Mouse (Mus musculus) cerebellum, postnatal 4 days (tissue): ENCODE results near the gene Chit1.

Experiments used
- DNase-seq, 2 experiments: peaks; one replicate each; pipeline ENCODE4 v3.0.0; 2022; ENCODE audit warnings: low spot score in 2 of 2, mixed read lengths in 1 of 2

Gene Chit1

GRCm38 (mm10) chr1:134142363-134142794 lies 31.3 kb downstream of the Chit1 start:
- no peak for DNase-seq

DNA sequence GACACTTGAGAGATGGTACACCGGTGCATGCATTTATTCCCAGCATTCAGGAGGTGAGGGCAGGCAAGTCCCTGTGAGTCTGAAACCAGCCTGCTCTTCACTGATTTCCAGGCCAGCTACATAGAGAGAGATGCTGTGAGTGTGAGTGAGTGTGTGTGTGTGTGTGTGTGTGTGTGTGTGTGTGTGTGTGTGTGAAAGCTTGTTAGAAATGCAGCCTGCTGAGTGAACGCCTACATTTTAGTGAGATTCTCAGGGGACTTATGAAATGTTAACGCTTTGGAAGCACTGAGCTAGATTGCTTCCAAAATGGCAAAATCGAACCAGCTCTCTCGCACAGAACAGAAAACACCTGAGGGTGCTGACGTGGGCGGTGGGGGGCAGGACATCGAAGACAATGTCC lies 35.0 kb downstream of the Chit1 start:
- DNase-seq: no peak

DNA sequence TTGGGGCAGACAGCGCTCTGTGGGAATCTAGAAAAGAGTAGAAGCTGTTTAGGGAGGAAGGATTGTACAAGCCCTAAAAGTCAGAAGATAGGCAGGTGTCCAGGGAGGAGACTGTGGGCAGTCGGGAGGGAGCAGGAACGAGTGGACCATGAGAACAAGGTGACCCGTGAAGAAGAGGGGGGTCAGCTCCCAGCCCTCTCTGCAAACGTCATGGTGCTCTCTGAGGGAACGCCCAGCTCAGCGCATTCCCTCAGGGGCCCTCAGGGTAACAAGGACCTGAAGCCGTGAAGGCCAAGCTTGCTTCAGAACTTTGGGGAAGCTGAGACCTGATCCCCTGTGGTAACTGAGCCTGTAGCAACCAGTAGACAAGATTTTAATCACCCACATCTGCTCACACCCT lies 39.0 kb downstream of the Chit1 start:
- no peak for DNase-seq

DNA sequence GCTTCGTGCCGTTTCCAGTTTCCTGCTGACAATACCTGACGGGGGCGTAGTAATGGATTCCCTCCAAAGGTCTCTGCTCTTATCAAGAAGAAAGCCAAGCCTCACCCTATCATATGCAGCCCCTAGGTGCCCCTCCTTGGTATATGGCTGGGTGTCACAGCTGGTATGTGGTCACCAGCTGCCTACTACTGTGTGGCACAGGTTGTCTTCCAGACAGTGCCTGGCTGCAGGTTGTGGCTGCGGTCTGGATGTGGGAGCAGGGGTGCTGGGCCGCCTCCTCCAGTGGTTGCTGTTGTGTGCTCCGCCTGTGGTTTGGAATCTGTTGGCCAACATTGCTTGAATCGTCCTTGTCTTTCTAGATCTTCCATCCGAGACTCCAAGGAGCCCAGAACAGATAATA lies 39.7 kb downstream of the Chit1 start:
- no peak for DNase-seq

DNA sequence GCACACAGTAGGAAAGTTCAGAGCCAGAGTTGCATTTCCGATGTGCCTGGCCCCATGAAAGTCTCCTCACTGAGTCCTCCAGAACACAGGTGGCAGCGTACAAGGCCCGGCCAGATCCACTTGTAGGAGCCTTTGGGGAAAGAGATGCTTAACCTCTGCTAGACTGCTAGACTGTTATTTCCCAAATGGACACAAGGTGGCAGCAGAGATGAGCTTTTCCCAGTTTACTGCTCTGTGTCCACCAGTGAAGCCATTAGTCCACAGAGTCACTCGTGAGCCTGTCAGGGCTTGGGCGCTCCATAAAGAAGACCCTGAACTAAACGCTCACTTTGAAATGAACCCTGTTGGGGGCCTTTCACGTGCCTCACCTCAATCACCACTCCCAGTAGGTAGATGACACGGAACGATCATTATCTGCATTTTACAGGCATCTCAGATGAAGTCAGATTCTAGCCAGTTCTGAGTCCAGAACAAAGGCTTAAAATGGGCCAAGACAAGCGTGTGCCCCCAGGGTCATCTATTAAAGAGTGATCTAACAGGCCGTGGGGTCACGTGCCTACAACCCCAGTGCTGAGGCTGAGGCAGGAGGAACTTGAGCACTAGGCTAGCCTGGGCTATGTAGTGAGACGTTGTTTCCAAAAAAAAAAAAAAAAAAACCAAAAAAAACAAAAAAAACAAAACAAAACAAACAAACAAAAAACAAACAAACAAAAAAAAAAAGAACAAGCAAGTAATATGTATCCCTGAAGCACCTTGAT lies 40.8 kb downstream of the Chit1 start:
- peak; percentile 72 to 88 for DNase-seq

DNA sequence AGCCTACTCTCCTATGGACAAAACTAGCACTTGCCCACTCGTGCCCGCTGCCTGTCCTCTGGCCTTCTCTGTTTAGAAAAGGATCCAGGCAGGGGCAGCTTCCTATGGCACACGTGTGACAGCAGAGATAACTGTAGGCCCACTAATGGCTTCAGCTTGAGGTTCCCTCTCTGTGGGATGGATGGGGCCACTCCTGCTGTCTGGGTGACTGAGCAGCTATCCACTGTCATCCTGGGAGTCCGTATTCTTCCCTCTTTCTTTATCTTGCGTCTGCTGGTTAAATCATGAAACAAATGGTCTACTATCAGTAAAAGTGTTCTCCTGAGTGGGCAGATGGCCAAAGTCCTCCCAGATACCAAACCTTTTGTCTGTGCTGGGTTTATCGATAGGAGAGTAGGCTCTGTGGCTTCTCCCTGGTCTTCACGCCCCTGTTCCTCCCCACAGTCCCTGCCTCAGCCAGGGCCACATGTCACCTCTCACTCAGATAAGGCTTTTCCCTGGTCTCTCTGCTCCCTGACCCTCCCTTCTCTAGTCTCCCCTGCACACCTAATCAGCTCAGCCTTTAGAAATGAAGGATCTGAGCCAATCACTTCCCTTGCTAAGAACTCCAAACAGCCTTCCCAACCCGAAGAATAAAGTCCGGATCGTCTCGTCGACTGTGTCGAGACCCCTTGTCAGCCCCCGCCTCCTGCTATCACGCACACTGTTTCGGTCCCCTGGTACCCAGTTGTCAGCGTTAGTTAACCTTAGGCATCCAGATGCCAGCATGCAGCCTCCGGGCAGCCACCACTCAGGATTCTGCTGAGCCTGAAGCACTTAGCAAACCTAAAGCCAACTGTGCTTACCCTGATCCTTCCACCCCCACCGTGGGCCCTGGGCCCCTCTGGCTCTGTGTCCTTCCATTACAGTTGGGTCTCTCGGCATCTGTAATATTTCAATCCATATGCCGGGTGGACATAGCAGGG lies 41.9 kb downstream of the Chit1 start:
- no peak for DNase-seq

GRCm38 (mm10) chr1:134154121-134154520 lies 43.1 kb downstream of the Chit1 start:
- DNase-seq: no peak

DNA sequence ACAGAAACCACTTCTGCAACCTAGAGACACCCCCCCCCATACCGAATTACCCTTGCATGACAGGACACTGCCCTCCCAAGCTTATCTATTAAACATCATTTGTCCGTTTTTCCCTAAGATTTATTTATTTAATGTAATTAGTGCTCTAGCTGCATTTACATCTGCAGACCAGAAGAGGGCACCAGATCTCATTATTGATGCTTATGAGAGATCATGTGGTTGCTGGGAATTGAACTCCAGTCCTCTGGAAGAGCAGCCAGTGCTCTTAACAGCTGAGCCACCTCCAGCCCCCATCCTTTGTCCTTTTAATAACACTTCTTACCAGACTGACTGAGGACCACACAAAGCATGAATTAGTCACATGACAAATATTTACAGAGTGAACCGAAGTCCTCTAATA lies 43.6 kb downstream of the Chit1 start:
- no peak for DNase-seq

DNA sequence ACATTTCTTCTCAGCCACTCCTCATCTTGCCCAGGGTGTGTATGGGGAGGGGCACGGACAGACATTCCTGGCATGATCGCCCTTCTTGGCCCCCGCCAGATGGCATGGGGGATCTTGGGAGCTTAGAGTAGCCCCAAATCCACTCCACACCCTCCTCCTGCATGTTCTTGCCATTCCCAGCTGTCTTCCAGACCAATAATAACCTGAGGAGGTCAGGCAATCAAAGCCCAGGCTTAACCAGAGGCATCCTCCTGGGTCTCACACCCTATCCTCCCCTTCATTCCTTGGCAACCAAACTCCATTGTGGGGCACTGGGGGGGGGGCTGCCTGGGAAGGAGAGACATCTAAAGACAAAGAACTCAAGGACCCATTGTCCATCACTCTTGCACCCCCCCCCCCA lies 49.4 kb downstream of the Chit1 start:
- no peak for DNase-seq

GRCm38 (mm10) chr1:134161399-134161798 lies 50.4 kb downstream of the Chit1 start:
- no peak for DNase-seq

- DNase-seq: no peak
Observed at GRCm38 (mm10) chr1:134162510-134163225, 51.6 kb downstream of the Chit1 start.

DNA sequence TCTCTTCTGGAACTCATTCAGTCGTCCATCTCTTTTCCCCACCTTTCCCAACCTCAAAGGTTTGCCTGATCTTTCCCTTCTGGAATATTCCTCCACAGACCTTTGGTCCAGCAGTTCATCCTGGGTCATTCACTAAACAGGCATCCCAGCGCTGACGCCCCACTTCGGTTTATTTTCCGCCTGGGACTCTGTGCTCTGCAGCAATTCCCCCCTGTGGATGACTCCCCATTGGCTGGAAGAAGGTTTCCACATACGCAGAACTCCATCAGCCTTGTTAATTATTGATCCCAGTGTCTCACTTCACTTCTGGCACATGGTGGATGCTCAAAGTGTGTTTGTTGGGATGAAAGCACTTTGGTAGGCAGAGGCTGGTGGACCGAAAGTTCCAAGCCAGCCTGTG lies 52.4 kb downstream of the Chit1 start:
- no peak for DNase-seq

GRCm38 (mm10) chr1:134164454-134164853 lies 53.4 kb downstream of the Chit1 start:
- DNase-seq: no peak

GRCm38 (mm10) chr1:134166547-134166946 lies 55.5 kb downstream of the Chit1 start:
- no peak for DNase-seq

GRCm38 (mm10) chr1:134167416-134168305 lies 56.6 kb downstream of the Chit1 start:
- no peak for DNase-seq

GRCm38 (mm10) chr1:134168567-134168966 lies 57.5 kb downstream of the Chit1 start:
- DNase-seq: no peak

DNA sequence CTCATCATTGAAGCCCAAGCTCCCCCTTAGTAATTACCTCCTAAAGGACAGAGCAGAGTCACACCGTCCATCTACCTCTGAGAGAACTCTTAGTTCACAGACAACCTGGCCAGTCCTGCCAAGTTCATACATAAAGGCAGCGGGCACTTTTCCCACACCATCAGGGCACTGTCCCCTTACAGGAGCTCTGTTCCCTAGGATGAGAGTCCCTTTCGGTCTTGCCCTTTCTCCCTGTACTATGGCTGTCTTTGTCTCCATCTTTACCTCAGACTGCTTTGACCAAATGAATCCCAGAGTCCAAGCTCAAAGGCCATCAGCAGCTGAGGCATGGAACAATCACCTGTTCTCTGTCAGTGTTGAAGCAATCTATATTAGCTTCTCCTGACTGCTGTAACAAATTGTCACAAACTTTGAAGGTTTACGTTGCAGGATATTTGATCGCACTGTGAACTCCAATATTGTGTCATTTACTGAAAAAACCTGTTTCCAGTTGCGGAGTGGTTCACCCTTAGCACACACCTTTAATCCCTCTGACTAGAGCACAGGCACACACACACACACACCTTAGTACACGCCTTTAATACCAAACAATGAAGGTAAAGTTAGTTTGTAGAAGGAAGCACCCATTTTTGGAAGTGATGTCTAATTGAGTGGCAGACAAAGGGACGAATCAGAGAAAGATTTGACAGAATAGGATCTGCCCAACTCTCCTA lies 58.1 kb downstream of the Chit1 start:
- DNase-seq: no peak

DNA sequence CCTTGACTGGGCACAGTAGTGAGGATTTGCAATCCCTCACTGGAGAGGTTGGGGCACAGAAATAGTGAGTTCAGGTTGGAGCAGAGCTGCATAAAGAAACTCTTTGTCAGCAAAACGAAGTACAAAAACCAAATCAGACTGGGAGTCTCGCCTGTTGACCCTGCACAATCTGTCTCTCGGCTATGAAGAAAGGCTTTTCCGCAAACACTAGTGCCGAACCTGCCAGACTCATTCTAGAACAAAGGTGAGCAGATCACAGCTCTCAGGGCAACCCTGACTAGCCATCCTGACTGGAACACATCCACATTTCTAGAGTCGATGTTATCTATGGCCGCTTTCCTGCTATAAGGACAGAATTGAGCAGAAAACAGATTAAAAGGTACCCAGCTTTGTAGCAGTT lies 62.0 kb downstream of the Chit1 start:
- no peak for DNase-seq

- DNase-seq: no peak
Observed at GRCm38 (mm10) chr1:134177976-134178375, 66.9 kb downstream of the Chit1 start.

- no peak for DNase-seq
Observed at GRCm38 (mm10) chr1:134182025-134182424, 71.0 kb downstream of the Chit1 start, which contains the start of gene Chil1. Gene Chil1 (plus strand): TSS chr1:134182176.
